Mouse (Mus musculus) urinary bladder, postnatal 4 days (tissue): Measurements from ENCODE around the gene Klf15.

ENCODE experiments used
- DNase-seq, 2 experiments: peaks; one replicate each; pipeline ENCODE4 v3.0.0; 2021 to 2022; ENCODE audit warnings: low spot score in 2 of 2

Gene Klf15

GRCm38 (mm10) chr6:90491956-90492744 lies 29.8 kb downstream of the Klf15 start:
- DNase-seq = no peak

DNA sequence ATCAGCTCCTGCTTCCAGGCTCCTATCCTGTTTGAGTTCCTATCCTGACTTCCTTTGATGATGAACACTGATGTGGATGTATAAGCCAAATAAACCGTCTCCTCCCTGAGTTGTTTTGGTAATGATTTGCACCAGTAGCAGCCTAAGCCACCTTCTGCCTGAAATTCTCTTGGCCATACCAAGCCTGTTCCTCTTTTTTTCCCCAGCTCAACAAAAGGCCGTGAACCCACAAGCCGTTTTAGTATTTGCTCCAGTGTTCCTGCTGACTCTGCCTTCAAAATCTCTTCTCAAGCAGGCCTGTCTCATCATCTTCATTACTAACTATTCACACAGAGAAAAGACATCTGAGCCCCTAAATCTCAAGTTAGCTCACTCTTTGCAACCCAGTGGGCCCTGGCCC lies 31.8 kb downstream of the Klf15 start:
- no peak for DNase-seq

GRCm38 (mm10) chr6:90494566-90494965 lies 32.2 kb downstream of the Klf15 start:
- DNase-seq = no peak

DNA sequence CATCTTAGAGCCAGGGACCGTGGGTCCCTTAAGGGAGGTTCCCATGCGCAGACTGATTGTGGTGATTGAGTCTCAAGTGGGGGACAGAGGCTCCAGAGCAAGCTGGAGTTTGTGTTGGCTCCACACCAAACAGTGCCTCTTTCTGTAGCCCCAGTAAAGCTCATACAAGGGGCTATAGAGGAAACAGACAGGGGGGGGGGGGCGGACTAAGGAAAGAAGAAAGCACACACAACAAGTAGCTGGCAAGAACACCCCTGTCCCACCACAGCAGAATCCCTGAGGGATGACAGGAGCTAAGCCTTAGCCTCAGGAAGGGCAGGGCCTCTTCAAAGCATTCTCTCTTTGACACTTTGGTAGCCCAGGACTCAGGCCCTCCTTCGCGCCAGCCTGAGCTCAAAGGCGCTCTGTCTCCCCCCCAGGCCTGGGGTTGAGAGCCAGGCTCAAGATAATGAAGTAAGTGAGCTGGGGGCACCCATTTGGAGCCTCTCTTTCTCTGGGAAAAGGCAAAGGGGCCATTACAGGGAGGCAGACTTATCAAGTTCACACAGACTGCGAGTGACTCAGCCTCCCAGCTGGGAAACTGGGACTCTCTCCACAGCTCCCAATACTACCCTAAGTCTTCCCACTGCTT lies 33.0 kb downstream of the Klf15 start:
- no peak for DNase-seq

DNA sequence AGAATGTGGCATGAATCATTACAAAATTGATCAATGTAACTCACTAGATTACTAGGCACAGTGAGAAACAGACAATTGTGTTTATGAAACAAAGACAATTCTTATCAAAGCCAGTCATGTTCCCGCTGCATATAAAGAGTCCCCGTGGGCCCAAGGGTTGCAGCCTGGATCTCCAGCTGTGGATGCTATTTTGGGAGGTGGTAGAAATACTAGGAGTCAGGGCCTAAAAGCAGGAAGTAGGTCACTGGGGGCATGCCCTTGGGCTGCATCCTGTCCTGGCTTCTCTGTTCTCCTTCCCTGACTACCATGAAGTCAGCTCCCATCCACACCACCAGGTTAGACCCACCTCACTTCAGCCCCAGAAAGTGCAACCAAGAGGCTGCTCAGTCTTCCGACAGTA lies 33.8 kb downstream of the Klf15 start:
- DNase-seq = no peak

DNA sequence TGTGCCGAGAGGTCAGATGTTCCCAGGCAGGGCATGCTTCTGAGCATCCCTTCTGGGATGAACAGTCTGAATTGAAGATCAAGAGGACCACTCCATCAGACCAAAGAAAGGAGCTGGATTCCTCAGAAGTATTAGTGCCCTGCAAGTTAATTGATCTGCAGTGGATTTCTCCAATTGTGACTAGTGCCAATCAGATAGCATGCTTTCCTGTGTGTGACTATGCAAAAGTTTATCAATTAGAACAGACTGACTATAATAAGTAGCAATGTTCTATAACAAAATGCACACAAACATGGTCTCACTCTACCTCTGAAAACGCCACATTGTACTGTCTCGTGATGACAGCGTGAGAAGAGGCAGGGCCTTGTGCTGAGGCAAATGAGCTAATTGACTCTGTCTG lies 37.1 kb downstream of the Klf15 start:
- DNase-seq = no peak

DNA sequence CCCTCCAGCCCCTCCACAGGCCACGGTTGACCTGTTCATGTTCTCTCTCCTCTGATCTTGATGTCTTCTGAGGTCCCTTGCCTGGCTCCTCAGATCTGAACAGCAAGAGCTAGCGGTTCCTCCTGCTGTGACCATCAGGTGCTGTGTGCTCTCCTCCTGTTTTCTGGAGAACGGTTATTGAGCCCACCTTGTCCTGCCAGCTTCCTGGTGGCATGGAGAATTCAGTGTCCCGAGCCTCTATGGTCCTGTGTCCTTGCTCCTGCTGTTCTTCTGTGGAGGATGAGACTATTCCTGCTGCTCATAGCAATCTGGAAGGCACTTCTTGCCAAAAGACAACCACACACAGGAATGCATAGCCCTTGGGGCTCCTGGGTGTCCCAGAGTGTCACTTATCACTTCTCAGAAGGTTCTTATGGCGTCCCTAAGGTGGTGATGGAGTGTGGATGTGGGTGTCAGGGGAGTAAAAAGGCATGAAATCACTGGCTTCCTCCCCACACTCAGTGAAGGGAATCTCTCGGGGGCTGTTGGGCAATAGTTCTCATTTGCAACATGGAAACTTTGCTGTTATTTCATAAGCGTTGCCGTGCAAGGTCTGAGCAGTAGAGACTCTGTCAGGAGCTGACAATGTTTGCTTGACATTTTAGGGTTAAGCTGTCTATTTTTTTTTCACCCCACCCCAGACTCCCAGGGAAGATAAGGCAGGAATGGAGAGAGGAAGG lies 39.0 kb downstream of the Klf15 start:
- DNase-seq = no peak

- no peak for DNase-seq
Observed at GRCm38 (mm10) chr6:90505906-90506305, 43.5 kb downstream of the Klf15 start.

GRCm38 (mm10) chr6:90506673-90507311 lies 44.4 kb downstream of the Klf15 start:
- DNase-seq = peak; percentile 70 to 74

- no peak for DNase-seq
Observed at GRCm38 (mm10) chr6:90507443-90507842, 45.1 kb downstream of the Klf15 start.

- no peak for DNase-seq
Observed at GRCm38 (mm10) chr6:90508197-90508624, 45.8 kb downstream of the Klf15 start.

DNA sequence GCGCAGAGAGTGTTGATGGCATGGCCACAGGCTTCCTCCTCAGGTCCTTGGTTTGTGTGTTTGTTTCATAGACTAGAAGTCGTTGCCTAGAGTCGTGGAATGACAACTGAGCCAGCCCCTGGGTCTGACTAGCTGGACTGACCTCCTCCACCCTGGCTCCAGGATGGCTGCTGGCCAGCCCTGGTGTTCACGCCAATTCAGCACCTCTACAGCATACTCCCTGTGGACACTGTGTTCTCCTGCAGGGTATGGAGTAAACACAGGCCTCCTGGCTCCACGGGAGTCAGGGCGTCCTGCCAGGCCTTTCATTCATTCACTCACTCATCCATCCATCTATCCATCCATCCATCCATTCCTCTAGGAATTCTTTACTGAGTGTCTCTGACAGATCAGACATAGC lies 46.7 kb downstream of the Klf15 start:
- DNase-seq = no peak

DNA sequence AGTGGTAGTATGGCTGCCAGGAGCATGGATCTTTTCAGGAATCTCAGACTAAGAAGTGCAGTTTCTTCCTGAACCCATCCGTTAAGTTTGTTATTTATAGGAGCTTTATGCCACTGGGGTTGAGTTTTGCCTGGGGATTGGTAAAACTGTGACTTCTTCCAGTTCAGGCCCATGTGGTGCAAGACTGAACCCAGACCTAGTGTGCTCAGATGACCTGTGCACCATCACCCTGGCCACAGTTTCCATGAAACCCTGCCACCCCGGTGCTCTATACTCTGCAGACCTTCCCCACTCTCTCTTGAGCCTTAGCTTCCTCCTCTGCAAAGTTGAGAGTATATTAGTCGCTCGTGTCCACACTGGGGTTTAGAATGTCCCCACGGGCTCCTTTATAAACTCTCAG lies 50.0 kb downstream of the Klf15 start:
- DNase-seq = no peak

- DNase-seq = no peak
Observed at GRCm38 (mm10) chr6:90513074-90513856, 50.9 kb downstream of the Klf15 start.

- no peak for DNase-seq
Observed at GRCm38 (mm10) chr6:90514369-90514768, 52.0 kb downstream of the Klf15 start.

DNA sequence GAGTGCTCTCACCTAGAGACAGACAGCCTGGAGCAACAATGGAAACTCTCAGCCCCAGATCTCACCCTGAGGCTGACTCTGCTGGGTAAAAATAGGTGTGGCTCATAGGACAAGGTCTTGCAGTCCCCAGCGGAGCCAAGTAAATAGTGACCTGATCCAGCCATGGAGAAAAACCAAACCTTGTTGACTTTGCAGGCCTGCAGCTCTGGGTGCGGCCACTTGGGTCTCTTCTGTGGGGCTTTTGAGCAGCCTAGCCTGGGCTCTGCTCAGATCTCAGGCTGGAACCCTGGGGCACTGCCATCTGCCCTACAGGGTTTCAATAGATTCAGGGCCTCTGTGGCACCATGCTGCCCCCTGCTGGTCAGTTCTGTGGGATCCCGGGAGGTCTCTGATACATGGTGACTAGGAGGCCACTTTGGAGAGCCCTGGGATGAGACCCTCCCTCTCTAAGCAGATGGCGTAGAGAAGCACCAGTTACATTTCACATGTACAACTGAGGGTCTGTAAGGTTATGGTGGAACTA lies 52.6 kb downstream of the Klf15 start:
- peak; percentile 61 to 88 for DNase-seq

DNA sequence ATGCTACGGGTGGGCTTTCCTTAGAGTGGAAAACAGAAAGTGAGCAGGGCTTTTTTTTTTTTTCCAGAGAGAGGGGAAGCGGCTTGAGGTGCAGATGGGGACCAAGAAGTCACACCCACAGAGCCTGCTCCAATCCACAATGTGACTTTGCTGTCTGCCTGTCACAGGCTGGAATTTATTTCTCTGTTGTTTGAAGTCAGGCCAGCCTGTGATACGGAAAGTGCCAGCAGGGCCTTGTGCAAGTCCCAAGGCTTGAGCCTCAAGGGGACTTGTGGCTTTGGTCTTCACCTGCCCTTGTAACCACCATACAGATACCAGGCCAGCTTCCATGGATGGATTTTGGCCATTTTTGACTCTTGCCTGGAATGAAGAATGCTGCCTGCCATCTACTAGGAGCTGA lies 56.5 kb downstream of the Klf15 start:
- no peak for DNase-seq

DNA sequence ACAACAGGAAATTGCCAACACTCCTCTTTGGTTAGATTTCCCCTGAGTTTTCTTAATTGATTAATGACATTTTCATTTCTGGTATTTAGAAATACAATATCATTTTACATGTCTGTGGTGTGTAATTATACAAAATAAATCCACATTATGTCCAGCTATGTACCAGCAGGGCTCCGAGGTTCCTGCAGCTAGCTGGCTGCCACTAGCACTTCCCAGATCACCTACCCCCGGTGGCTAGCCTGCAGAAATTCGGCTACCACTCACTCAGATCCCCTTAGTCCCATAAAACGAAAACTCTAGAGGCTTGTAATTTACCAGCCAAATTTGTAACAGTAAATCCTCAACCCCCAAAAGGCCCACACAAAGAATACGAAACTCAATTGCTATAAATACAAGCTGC lies 57.0 kb downstream of the Klf15 start:
- no peak for DNase-seq
